Mouse (Mus musculus) cortical plate, adult 2 months (tissue): ENCODE measurements around the gene Def8.

Experiments
- CTCF ChIP-seq: fragments of 200-500 bp; IDR thresholded peaks from 2 replicates; pipeline ENCODE4 v1.5.1; 2011; ENCODE audit warnings: mild to moderate bottlenecking, control low read depth, low read length; ENCODE audit not compliant: insufficient read depth; ENCODE audit errors: extremely low read depth
- POLR2A ChIP-seq: fragments of 200-500 bp; IDR thresholded peaks from 2 replicates; pipeline ENCODE4 v1.6.1; 2011; ENCODE audit warnings: mild to moderate bottlenecking, low read length, control low read depth; ENCODE audit not compliant: insufficient read depth; ENCODE audit errors: extremely low read depth

DNA sequence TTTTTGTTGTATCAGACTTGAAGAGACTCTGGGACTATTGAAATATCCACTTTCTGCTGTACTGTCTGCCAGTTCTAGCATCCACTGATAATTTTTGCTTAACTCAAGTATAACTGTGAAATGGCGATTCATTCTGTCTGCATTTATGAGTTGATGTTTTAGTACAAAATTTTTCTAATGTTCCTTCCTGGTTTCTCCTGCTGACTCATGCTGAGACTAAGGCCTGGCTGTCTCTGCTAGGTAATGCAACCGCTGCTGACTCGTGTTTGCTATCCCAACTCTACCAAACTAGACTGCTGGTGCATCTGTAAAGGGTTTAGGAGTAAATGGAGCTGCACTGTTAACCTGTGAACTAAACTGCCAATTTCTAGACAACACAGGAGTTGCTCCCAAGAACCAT, 44.1 kb downstream of the Def8 start:
- TF ChIP-seq CTCF (no peak), POLR2A (no peak)
